Mouse (Mus musculus) midbrain, postnatal 0 days (tissue): Measurements from ENCODE around the gene Akap5. TPM values are rescaled to one million over a fixed set of nuclear protein-coding genes. Genes with fewer than 3 reads are reported as not detected.

Experiments used
- ATAC-seq: fragments of 200-750 bp; cut with Nextera tagmentation; 2 replicates; pipeline ENCODE4 v1.8.0; 2017; ENCODE audit warnings: moderate number of reproducible peaks, mild to moderate bottlenecking, moderate TSS enrichment, moderate library complexity; ENCODE audit not compliant: low FRiP score
- DNase-seq: peaks from one replicate; pipeline ENCODE4 v3.0.0-alpha.2; 2015; ENCODE audit warnings: low spot score
- H3K27ac ChIP-seq: fragments of 300-500 bp; sonication (generic); 2 replicates; pipeline ENCODE4 v1.5.1; 2014; ENCODE audit warnings: low read depth, mild to moderate bottlenecking, low read length, mixed read lengths
- H3K27me3 ChIP-seq: fragments of 300-500 bp; sonication (generic); 2 replicates; pipeline ENCODE4 v1.6.1; 2014; ENCODE audit warnings: low read length, control low read depth, mixed read lengths; ENCODE audit not compliant: insufficient read depth
- H3K36me3 ChIP-seq: fragments of 300-500 bp; sonication (generic); 2 replicates; pipeline ENCODE4 v1.6.1; 2014; ENCODE audit warnings: low read length, control low read depth, mixed read lengths; ENCODE audit not compliant: insufficient read depth
- H3K4me1 ChIP-seq: fragments of 300-500 bp; sonication (generic); 2 replicates; pipeline ENCODE4 v1.6.1; 2014; ENCODE audit warnings: mild to moderate bottlenecking, control low read depth, antibody characterized with exemption, low read length, mixed read lengths; ENCODE audit not compliant: insufficient read depth
- H3K4me2 ChIP-seq: fragments of 300-500 bp; sonication (generic); 2 replicates; pipeline ENCODE4 v1.6.1; 2014; ENCODE audit warnings: low read depth, mild to moderate bottlenecking, low read length, mixed read lengths; ENCODE audit not compliant: poor library complexity, severe bottlenecking
- H3K4me3 ChIP-seq: fragments of 300-500 bp; sonication (generic); 2 replicates; pipeline ENCODE4 v1.5.1; 2014; ENCODE audit warnings: low read depth, mild to moderate bottlenecking, low read length, moderate library complexity
- H3K9ac ChIP-seq: fragments of 300-500 bp; sonication (generic); replicated peaks from 2 replicates; pipeline ENCODE4 v1.6.1; 2014; ENCODE audit warnings: mild to moderate bottlenecking, low read length, moderate library complexity, mixed read lengths; ENCODE audit not compliant: poor library complexity, severe bottlenecking
- H3K9me3 ChIP-seq: fragments of 300-500 bp; sonication (generic); 2 replicates; pipeline ENCODE4 v1.6.1; 2016; ENCODE audit warnings: low read length, control low read depth
- CTCF ChIP-seq: IDR thresholded peaks from 2 replicates; pipeline ENCODE4 v1.5.1; 2016; ENCODE audit warnings: antibody characterized with exemption, mild to moderate bottlenecking
- WGBS: fragments of 180-500 bp; shearing (Covaris S2); extraction: QIAGEN DNeasy Blood & Tissue Kit; methylation state at CpG from one replicate; pipeline ENCODE4 v1.1.7; 2014; 5-methylcytosine and 5-hydroxymethylcytosine counted together
- polyA plus RNA-seq: library from polyadenylated mRNA; unstranded; fragments of >200 nt; fragmentation: Nextera tagmentation; extraction: Ambion mirVana; gene quantifications from 2 replicates; pipeline ENCODE4 v1.2.1, GENCODE M21; 2015
- total RNA-seq: library from RNA; depleted of rRNA; stranded (reverse); fragments of >200 nt; gene quantifications from 2 replicates; pipeline ENCODE4 v1.2.3, GENCODE M21; 2014

The Akap5 gene
- total and polyA plus RNA-seq, 2 experiments from 2014 or later: 10.7 to 17.2 TPM

- no peaks in the 10 kb centered on the region for H3K27me3 ChIP-seq
Measured at GRCm38 (mm10) chr12:76368790-76369205, 44.1 kb downstream of the Akap5 start.

GRCm38 (mm10) chr12:76369206-76369977 is 44.7 kb downstream of the Akap5 start, which contains the start of gene Zbtb25:
Zbtb25 (minus strand) TSS chr12:76369602.
- Histone ChIP-seq H3K36me3 (0 out of 2 replicates have a peak, but pooled peaks cover 2% of the 10 kb centered on the region), H3K27ac (peak within 1 kb of the TSS; percentile 98), H3K4me2 (peak within 1 kb of the TSS; percentile 92), H3K9me3 (no peaks in the 10 kb centered on the region), H3K4me3 (peak within 1 kb of the TSS; percentile 97), H3K9ac (peak within 1 kb of the TSS; percentile 98), H3K4me1 (peaks cover 8% of the 10 kb centered on the region; the same call in 1 of the 2 replicates), H3K27me3 (no peaks in the 10 kb centered on the region)
- ATAC-seq (peak; percentile 91), DNase-seq (peak; percentile 95)
- WGBS: under 1% methylated on average over 68 of the region's 96 CpGs
- no peak for TF ChIP-seq CTCF

More at GRCm38 (mm10) chr12:76368790-76369205, 44.1 kb downstream of the Akap5 start:
- DNase-seq: peak; percentile 68
- 0 out of 2 replicates have a peak, but pooled peaks cover 2% of the 10 kb centered on the region for H3K36me3 ChIP-seq
- H3K4me3 ChIP-seq: peak overlapping the region; percentile 97
- no peaks in the 10 kb centered on the region for H3K9me3 ChIP-seq
- H3K9ac ChIP-seq: peak overlapping the region; percentile 98
- H3K4me1 ChIP-seq: peaks cover 8% of the 10 kb centered on the region; the same call in 1 of the 2 replicates
- peak overlapping the region; percentile 92 for H3K4me2 ChIP-seq
- TF ChIP-seq CTCF: no peak
- peak; percentile 50 for ATAC-seq
- under 1% methylated on average over 25 of the region's 26 CpGs for WGBS
- H3K27ac ChIP-seq: peak overlapping the region; percentile 98

DNA sequence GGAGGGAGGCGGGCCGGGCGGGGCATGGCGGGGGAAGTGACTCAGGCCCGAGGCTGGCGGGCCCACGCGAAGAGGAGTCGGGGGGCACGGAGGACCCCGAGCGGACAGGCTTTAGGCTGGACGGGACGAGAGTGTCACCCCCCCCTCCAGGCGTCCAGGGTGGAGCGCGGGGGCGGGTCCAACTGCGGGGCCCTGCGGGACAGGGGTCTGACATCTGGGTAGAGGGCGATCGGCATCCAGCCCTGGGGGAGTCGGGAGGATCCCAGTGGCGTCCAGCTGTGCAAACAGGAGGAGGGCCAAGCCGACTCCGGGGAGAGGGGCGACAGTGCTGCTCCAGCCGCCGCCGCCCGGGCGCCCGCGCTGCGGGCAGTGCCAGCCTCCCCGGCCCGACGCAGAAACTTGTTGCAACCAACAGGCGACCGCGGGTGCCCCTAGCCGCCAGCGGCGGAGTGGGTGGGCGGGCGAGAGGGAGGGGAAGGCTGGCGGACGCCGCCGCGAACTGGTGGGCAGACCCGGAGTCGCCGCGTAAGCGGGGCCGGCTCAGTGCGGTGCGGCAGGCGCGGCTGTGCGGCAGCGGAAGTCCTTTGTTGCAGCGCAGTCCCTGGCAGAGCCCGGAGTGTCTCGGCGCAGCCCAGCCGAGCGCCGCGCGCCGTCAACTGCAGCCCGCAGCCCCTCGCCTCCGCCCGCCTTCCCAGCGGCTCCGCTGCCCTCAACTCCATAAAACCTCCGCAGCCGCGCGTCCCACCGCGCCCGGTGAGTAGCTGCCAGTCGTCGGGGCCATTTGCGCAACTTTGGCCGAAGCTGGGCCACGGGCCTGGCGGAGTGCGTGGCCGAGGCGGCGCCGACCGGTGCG is 45.5 kb downstream of the Akap5 start, which contains the start of gene Zbtb1:
Gene Zbtb1, plus strand, starts transcription at position 289 of the 853 bp plus-strand sequence.
- H3K4me2 ChIP-seq: peak within 1 kb of the TSS; percentile 92
- H3K9me3 ChIP-seq: no peaks in the 10 kb centered on the region
- DNase-seq (peak; percentile 77), ATAC-seq (peak; percentile 58)
- H3K4me1 ChIP-seq: peaks cover 8% of the 10 kb centered on the region; the same call in 1 of the 2 replicates
- peak; percentile 35 for TF ChIP-seq CTCF
- under 1% methylated on average over 69 of the region's 99 CpGs for WGBS
- peak within 1 kb of the TSS; percentile 97 for H3K4me3 ChIP-seq
- peak within 1 kb of the TSS; percentile 98 for H3K9ac ChIP-seq
- 0 out of 2 replicates have a peak, but pooled peaks cover 2% of the 10 kb centered on the region for H3K36me3 ChIP-seq
- H3K27ac ChIP-seq: peak within 1 kb of the TSS; percentile 98
- H3K27me3 ChIP-seq: no peaks in the 10 kb centered on the region

DNA sequence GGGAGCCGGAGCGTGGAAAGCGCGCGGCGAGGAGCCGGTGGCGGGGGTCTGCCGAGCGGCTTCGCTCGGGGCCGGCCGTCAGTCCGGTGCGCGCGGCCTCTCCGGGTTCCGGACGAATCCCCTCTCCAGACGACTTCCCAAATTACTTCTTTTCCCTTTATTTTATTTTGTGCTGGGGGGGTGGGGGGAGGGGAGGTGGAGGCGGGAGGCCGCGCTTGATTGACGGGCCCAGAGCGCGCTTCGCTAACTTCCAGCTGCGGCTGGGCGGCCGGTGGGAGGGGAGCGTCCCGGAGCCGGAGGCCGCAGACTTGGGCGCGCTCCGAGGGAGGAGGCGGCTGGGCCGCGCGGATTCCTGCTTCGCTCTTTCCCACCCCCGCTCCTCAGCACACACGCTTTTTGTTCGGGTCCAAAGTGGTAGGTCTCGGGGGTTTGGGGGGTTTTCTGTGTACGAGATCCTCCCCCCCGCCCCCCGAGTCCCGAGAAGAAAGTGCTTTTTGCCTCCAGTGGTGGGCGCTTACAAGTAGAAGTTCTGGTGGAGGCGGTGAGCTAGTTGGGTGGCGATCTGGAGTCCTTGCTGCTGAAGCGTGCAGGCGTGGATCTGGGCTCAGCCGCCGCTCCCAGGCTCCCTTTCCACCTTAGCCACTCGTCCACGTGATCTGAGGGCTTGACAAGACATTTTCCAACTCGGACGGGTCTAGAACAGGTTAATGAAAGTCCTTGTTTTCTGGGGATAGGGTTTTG is 46.3 kb downstream of the Akap5 start:
- TF ChIP-seq CTCF: peak; percentile 22; the same call in 1 of the 2 replicates
- ATAC-seq (no peak), DNase-seq (peak; percentile 60)
- Histone ChIP-seq H3K9me3 (no peaks in the 10 kb centered on the region), H3K36me3 (no peaks in the 10 kb centered on the region), H3K4me2 (peak overlapping the region; percentile 92), H3K27ac (peak overlapping the region; percentile 98), H3K4me3 (peak overlapping the region; percentile 97), H3K27me3 (no peaks in the 10 kb centered on the region), H3K4me1 (peaks cover 8% of the 10 kb centered on the region; the same call in 1 of the 2 replicates), H3K9ac (peak overlapping the region; percentile 98)
- WGBS: 0% methylated on average over 48 of the region's 63 CpGs

- Histone ChIP-seq H3K9me3 (no peaks in the 10 kb centered on the region), H3K27ac (no peak overlapping the region), H3K36me3 (no peaks in the 10 kb centered on the region), H3K4me1 (peaks cover 8% of the 10 kb centered on the region; the same call in 1 of the 2 replicates), H3K27me3 (no peaks in the 10 kb centered on the region), H3K4me3 (peak overlapping the region; percentile 97), H3K9ac (no peak overlapping the region), H3K4me2 (peak overlapping the region; percentile 92)
- DNase-seq: no peak
- TF ChIP-seq CTCF: no peak
- ATAC-seq: no peak
- 39% methylated on average over 7 of the region's 7 CpGs for WGBS
Measured at GRCm38 (mm10) chr12:76372046-76372445, 47.4 kb downstream of the Akap5 start.
